Mouse (Mus musculus): ENCODE measurements at regions not wholly inside any gene's neighbourhood (a gene's known extent, or its start where the extent isn't known, plus 50 kb on each side); places are given as distances from the start of the nearest gene placed in this dataset.

- Histone ChIP-seq H3K4me1 (ENCODE audit: control insufficient read depth in 1 of 2, insufficient read depth in 2 of 2) (no peaks in the 10 kb centered on the region), H3K36me3 (replicated peaks in 1 of 2; ENCODE audit: control insufficient read depth in 1 of 2, insufficient read depth in 1 of 2, low read length in 1 of 2) (no peaks in the 10 kb centered on the region), H3K9ac (ENCODE audit: insufficient read depth, low read depth) (no peak overlapping the region), H3K4me3 (replicated peaks in 1 of 3; ENCODE audit: low read depth in 2 of 3, low read length in 2 of 3, poor library complexity in 1 of 3) (no peak overlapping the region), H3K27me3 (replicated peaks) (no peaks in the 10 kb centered on the region), H3K79me2 (replicated peaks; ENCODE audit: control insufficient read depth, extremely low read depth, insufficient read depth, poor library complexity, severe bottlenecking) (no peaks in the 10 kb centered on the region), H3K4me2 (ENCODE audit: insufficient read depth, low read depth, poor library complexity, severe bottlenecking) (no peak overlapping the region), H3K27ac (ENCODE audit: insufficient read depth, low read depth) (no peak overlapping the region), H3K9me3 (replicated peaks; ENCODE audit: low read length) (no peaks in the 10 kb centered on the region)
- no peak for DNase-seq (ENCODE audit: extremely low read depth)
- dilution Hi-C loops (cut with MboI; ENCODE audit: extremely low pct_ligation_motif_present, extremely low pct_unique_long_range_greater_than_20kb, low sequenced_read_pairs) (no loop called here), in situ Hi-C loops (cut with MboI; ENCODE audit: low pct_ligation_motif_present, low pct_unique_long_range_greater_than_20kb, low sequenced_read_pairs) (no loop called here)
- TF ChIP-seq MAZ (IDR thresholded peaks at IDR 0.05; ENCODE audit: low read depth, low read length) (no peak), UBTF (IDR thresholded peaks at IDR 0.05; ENCODE audit: low read depth, low read length) (no peak), USF2 (conservative IDR thresholded peaks at IDR 0.05; ENCODE audit: low read depth, low read length) (no peak), PAX5 (IDR thresholded peaks at IDR 0.05; ENCODE audit: low read length) (no peak), SIN3A (IDR thresholded peaks at IDR 0.05; ENCODE audit: low read length) (no peak), MXI1 (IDR thresholded peaks at IDR 0.05; ENCODE audit: low read depth, low read length) (no peak), TBP (conservative IDR thresholded peaks at IDR 0.05; ENCODE audit: low read depth, low read length) (no peak), SMC3 (IDR thresholded peaks at IDR 0.05; ENCODE audit: low read depth, low read length) (no peak), USF1 (IDR thresholded peaks at IDR 0.05; ENCODE audit: low read depth, low read length) (no peak), JUN (IDR thresholded peaks at IDR 0.05; ENCODE audit: insufficient read depth, low read depth, low read length) (no peak), ETS1 (conservative IDR thresholded peaks at IDR 0.05; ENCODE audit: low read depth, low read length) (no peak)
These were observed 60.5 kb upstream of the Adra1b start for GRCm38 (mm10) chr11:43961398-43962070.

DNA sequence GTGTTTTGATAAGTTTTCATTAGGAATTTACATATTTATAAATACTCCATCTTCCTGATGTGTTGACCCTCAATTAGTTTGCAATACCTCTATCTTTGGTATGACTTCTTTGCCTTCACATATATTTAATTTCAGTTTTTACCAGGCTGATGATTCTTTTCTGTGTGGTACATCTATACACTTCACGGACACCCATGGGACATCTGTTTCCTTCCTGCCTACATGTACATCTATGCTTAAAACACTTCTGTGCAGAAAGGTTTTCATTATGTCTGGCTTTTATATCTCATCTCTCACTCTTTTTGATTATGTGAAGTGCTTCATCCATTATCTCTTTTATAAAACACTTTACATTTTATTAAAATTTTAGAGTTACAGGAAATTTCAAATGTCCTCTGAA, 66.8 kb upstream of the Adra1b start:
- DNase-seq (ENCODE audit: extremely low read depth) = no peak
- Histone ChIP-seq H3K4me1 (ENCODE audit: control insufficient read depth in 1 of 2, insufficient read depth in 2 of 2) (no peaks in the 10 kb centered on the region), H3K27me3 (replicated peaks) (no peaks in the 10 kb centered on the region), H3K9me3 (replicated peaks; ENCODE audit: low read length) (no peaks in the 10 kb centered on the region), H3K27ac (ENCODE audit: insufficient read depth, low read depth) (no peak overlapping the region), H3K79me2 (replicated peaks; ENCODE audit: control insufficient read depth, extremely low read depth, insufficient read depth, poor library complexity, severe bottlenecking) (no peaks in the 10 kb centered on the region), H3K4me2 (ENCODE audit: insufficient read depth, low read depth, poor library complexity, severe bottlenecking) (no peak overlapping the region), H3K9ac (ENCODE audit: insufficient read depth, low read depth) (no peak overlapping the region), H3K4me3 (replicated peaks in 1 of 3; ENCODE audit: low read depth in 2 of 3, low read length in 2 of 3, poor library complexity in 1 of 3) (no peak overlapping the region), H3K36me3 (replicated peaks in 1 of 2; ENCODE audit: control insufficient read depth in 1 of 2, insufficient read depth in 1 of 2, low read length in 1 of 2) (no peaks in the 10 kb centered on the region)
- in situ Hi-C loops (cut with MboI; ENCODE audit: low pct_ligation_motif_present, low pct_unique_long_range_greater_than_20kb, low sequenced_read_pairs) = no loop called here
- no peak for TF ChIP-seq ZC3H11A (IDR thresholded peaks at IDR 0.05; ENCODE audit: low read depth, low read length)
- no peak for TF ChIP-seq HCFC1 (IDR thresholded peaks at IDR 0.05; ENCODE audit: low read depth, low read length)
- no peak for TF ChIP-seq POLR2A (IDR thresholded peaks at IDR 0.05; ENCODE audit: low read depth, low read length)
- TF ChIP-seq MXI1 (IDR thresholded peaks at IDR 0.05; ENCODE audit: low read depth, low read length) = no peak
- no peak for TF ChIP-seq CTCF (conservative IDR thresholded peaks at IDR 0.05 in 1 of 2, IDR thresholded peaks at IDR 0.05 in 1 of 2; ENCODE audit: low read depth in 2 of 2, low read length in 2 of 2)
- TF ChIP-seq MYC (IDR thresholded peaks at IDR 0.05; ENCODE audit: low read depth, low read length) = no peak
- TF ChIP-seq ZKSCAN1 (IDR thresholded peaks at IDR 0.05; ENCODE audit: borderline replicate concordance, low read depth, low read length) = no peak
- TF ChIP-seq USF2 (conservative IDR thresholded peaks at IDR 0.05; ENCODE audit: low read depth, low read length) = no peak
- no peak for TF ChIP-seq NELFE (IDR thresholded peaks at IDR 0.05; ENCODE audit: low read depth, low read length)
- TF ChIP-seq PAX5 (IDR thresholded peaks at IDR 0.05; ENCODE audit: low read length) = no peak
- TF ChIP-seq CHD1 (IDR thresholded peaks at IDR 0.05; ENCODE audit: low read depth, low read length) = no peak
- no peak for TF ChIP-seq EP300 (IDR thresholded peaks at IDR 0.05; ENCODE audit: low read length)
- TF ChIP-seq MEF2A (IDR thresholded peaks at IDR 0.05; ENCODE audit: borderline replicate concordance, low read depth, low read length) = no peak
- TF ChIP-seq POLR2AphosphoS2 (IDR thresholded peaks at IDR 0.05; ENCODE audit: low read depth, low read length) = no peak
- dilution Hi-C loops (cut with MboI; ENCODE audit: extremely low pct_ligation_motif_present, extremely low pct_unique_long_range_greater_than_20kb, low sequenced_read_pairs) = no loop called here

All from CH12.LX (cell line).